Mouse (Mus musculus) spleen, postnatal 36 days (tissue): ENCODE measurements at regions not wholly inside any gene's neighbourhood (a gene's known extent, or its start where the extent isn't known, plus 50 kb on each side); places are given as distances from the start of the nearest gene placed in this dataset.

Source experiments
- DNase-seq, 2 experiments: peaks; one replicate each; pipeline ENCODE4 v3.0.0; 2022; ENCODE audit warnings: low spot score in 2 of 2, mixed read lengths in 1 of 2

DNA sequence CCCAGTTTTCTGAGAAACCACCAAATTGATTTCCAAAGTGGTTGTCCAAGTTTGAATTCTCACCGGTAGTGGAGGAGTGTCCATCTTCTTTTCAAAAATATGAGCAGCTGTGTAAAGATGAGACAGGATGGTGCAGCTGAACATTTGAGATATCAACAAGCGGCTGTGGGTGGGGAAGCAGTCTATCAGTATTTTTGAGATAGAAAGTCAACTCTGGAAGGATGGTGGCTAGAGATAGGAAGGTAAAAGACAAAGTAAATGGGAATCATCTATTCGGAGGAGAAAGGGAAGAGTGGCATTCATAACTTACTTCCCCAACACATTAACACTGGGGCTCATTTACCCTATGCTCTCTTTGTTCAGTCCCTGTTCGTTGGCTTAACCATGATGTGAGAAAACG lies 146.9 kb upstream of the Gmnc start:
- DNase-seq: no peak

DNA sequence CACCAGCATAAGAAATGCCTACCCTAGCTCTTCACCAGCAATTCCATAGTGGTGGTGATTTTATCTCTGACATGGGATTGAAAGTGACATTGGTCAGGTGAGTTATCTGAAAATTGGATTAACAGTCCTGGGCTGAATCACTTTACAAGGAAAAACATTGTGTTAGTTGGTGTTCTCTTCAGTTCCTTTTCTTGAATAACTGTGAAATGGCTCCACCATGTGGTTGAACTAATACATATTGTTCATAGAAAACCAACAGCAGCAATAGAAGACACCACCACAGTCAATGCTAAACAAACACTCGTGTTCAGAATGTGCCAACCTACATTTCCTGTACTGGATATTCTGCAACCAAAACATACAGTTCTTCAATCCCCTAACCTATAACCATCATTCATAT lies 147.5 kb upstream of the Gmnc start:
- no peak for DNase-seq

DNA sequence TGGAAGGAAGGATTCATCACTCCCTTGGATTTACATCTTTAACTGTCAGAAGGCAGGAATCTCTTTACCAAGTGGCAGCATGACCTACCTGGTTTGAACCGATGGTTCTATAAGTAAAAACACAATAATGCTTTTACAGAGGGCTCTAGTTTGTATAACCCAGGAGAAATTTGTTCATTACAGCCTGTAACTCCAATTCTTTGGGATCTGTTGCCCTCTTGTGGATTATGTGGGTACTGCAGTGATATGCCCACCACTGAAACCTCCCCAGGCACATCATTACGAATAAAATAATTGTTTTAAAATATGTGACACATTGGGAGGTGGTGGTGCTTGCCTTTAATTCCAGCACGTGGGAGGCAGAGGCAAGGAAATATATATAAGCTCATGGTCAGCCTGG lies 148.6 kb upstream of the Gmnc start:
- DNase-seq: peak in 1 of 2 experiments; percentile 5

- no peak for DNase-seq
These were observed 151.5 kb upstream of the Ostn start for GRCm38 (mm10) chr16:27155805-27156204.

DNA sequence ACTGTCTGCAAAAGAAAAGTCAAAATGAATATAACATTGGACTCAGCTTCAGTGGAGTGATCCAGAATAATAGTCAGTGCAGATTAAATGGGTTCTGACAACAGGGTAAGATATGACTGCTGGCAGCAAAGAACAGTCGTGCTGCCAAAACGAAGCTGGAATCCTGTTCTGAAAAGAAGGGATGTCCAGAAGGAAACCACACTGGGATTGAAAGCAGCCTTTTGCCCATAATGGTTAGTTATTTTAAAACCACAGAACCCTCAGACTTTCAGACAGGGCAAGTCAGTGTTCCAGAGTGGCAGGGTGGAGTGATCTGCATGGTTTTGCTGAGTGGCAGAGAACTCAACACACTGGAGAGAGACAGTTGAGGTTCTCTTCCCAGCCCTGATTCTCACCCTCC lies 111.6 kb upstream of the Ostn start:
- no peak for DNase-seq
